Mouse (Mus musculus): ENCODE data around the gene Kdm6b. TPM values are rescaled to one million over a fixed set of nuclear protein-coding genes. Genes with fewer than 3 reads are reported as not detected.

The Kdm6b gene
- polyA plus RNA-seq, 2 experiments = 23.7 to 31.4 TPM

GRCm38 (mm10) chr11:69390400-69391034 lies 23.0 kb downstream of the Kdm6b start:
- no peak overlapping the region for H3K4me2 ChIP-seq (replicated peaks; ENCODE audit: low read depth, low read length, severe bottlenecking)
- peak; percentile 35 for ATAC-seq (ENCODE audit: low FRiP score, low read depth)

DNA sequence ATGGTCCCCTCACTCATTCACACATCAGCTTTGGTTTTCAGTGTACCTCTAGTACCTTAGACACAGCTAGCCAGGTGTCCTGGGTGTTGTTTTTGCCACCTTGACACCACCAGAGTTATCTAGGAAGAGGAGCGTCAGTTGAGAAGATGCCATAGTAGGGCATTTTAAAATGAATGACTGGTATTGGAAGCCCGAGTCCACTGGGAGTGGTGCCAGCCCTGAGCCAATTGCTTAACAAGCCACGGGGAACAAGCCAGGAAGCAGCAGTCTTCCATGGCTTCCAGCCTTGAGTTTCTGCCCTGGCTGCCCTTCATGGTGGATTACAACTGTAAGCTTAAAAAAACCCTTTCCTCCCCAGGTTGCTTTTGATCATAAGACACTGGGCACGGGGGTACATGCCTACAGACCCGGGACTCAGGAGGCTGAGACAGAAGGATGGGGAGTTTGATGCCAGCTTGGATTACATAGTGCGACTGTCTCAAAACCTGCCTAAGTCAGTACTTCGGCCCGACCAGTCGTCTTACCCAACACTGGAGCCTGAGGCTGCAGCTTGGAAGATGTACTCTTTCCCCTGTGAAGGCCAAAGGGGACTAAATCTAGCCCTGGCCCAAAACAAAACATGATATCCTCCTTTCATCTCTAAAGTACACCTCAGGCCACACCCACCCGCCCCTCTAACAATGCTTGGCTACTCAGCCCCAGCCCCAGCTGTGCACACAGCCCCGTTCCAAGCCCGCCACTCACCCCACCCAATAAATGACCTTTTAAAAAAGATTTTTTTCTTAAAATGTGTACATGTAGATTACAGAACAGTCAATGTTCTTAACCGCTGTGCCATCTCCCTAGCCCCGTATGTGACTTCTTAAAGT lies 23.7 kb downstream of the Kdm6b start:
- ATAC-seq (ENCODE audit: low FRiP score, low read depth) = 0 out of 2 replicates have a peak, but pooled peaks have one; percentile 1
- Histone ChIP-seq H3K36me3 (ENCODE audit: control insufficient read depth, insufficient read depth, low read length) (no peaks in the 10 kb centered on the region), H3K27ac (replicated peaks; ENCODE audit: low read depth, low read length) (no peak overlapping the region), H3K9ac (ENCODE audit: low read depth, low read length, severe bottlenecking) (no peak overlapping the region), H3K4me3 (replicated peaks; ENCODE audit: low read length) (no peak overlapping the region), H3K4me2 (replicated peaks; ENCODE audit: low read depth, low read length, severe bottlenecking) (no peak overlapping the region), H3K4me1 (ENCODE audit: control insufficient read depth, insufficient read depth, low read length) (peaks cover 7% of the 10 kb centered on the region), H3K27me3 (ENCODE audit: control insufficient read depth, insufficient read depth, low read length) (no peaks in the 10 kb centered on the region), H3K9me3 (ENCODE audit: control insufficient read depth, low read length) (no peaks in the 10 kb centered on the region)
- 71% methylated on average over 14 of the region's 14 CpGs for WGBS
- DNase-seq (ENCODE audit: low spot score) = no peak
- no peak for TF ChIP-seq POLR2A (IDR thresholded peaks at IDR 0.05; ENCODE audit: borderline replicate concordance, extremely low read depth, insufficient read depth, insufficient read length)

More at GRCm38 (mm10) chr11:69390400-69391034, 23.0 kb downstream of the Kdm6b start:
- H3K9ac ChIP-seq (ENCODE audit: low read depth, low read length, severe bottlenecking) = no peak overlapping the region
- TF ChIP-seq POLR2A (IDR thresholded peaks at IDR 0.05; ENCODE audit: borderline replicate concordance, extremely low read depth, insufficient read depth, insufficient read length) = no peak
- H3K27ac ChIP-seq (replicated peaks; ENCODE audit: low read depth, low read length) = no peak overlapping the region
- peaks cover 7% of the 10 kb centered on the region for H3K4me1 ChIP-seq (ENCODE audit: control insufficient read depth, insufficient read depth, low read length)
- no peaks in the 10 kb centered on the region for H3K9me3 ChIP-seq (ENCODE audit: control insufficient read depth, low read length)
- peak; percentile 91 for DNase-seq (ENCODE audit: low spot score)
- H3K27me3 ChIP-seq (ENCODE audit: control insufficient read depth, insufficient read depth, low read length) = no peaks in the 10 kb centered on the region
- no peaks in the 10 kb centered on the region for H3K36me3 ChIP-seq (ENCODE audit: control insufficient read depth, insufficient read depth, low read length)
- 50% methylated on average over 10 of the region's 10 CpGs for whole genome bisulfite sequencing
- H3K4me3 ChIP-seq (replicated peaks; ENCODE audit: low read length) = no peak overlapping the region

DNA sequence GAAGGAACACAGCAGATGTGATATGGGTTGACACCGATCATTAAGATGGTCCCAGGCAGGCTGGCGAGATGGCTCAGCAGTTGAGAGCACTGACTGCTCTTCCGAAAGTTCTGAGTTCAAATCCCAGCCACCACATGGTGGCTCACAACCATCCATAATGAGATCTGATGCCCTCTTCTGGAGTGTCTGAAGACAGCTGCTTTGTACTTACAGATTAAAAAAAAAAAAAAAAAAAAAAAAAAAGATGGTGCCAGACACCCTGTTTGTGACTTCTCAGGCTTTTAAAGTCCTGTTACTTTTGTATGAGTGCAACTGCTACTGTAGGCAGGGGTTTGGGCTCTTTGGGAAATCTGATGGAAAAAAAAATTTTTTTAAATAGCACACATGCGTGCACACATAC lies 24.8 kb downstream of the Kdm6b start:
- no peak for DNase-seq (ENCODE audit: low spot score)
- H3K27me3 ChIP-seq (ENCODE audit: control insufficient read depth, insufficient read depth, low read length) = no peaks in the 10 kb centered on the region
- H3K9ac ChIP-seq (ENCODE audit: low read depth, low read length, severe bottlenecking) = no peak overlapping the region
- H3K36me3 ChIP-seq (ENCODE audit: control insufficient read depth, insufficient read depth, low read length) = no peaks in the 10 kb centered on the region
- H3K9me3 ChIP-seq (ENCODE audit: control insufficient read depth, low read length) = no peaks in the 10 kb centered on the region
- ATAC-seq (ENCODE audit: low FRiP score, low read depth) = no peak
- WGBS = 97% methylated on average over 4 of the region's 4 CpGs
- H3K4me1 ChIP-seq (ENCODE audit: control insufficient read depth, insufficient read depth, low read length) = 0 out of 2 replicates have a peak, but pooled peaks cover 3% of the 10 kb centered on the region
- H3K4me3 ChIP-seq (replicated peaks; ENCODE audit: low read length) = no peak overlapping the region
- TF ChIP-seq POLR2A (IDR thresholded peaks at IDR 0.05; ENCODE audit: borderline replicate concordance, extremely low read depth, insufficient read depth, insufficient read length) = no peak
- H3K4me2 ChIP-seq (replicated peaks; ENCODE audit: low read depth, low read length, severe bottlenecking) = no peak overlapping the region
- H3K27ac ChIP-seq (replicated peaks; ENCODE audit: low read depth, low read length) = no peak overlapping the region

- 75% methylated on average over 7 of the region's 7 CpGs for WGBS
- Histone ChIP-seq H3K27me3 (ENCODE audit: control insufficient read depth, insufficient read depth, low read length) (no peaks in the 10 kb centered on the region), H3K27ac (replicated peaks; ENCODE audit: low read depth, low read length) (no peak overlapping the region), H3K9ac (ENCODE audit: low read depth, low read length, severe bottlenecking) (no peak overlapping the region), H3K4me2 (replicated peaks; ENCODE audit: low read depth, low read length, severe bottlenecking) (no peak overlapping the region), H3K4me1 (ENCODE audit: control insufficient read depth, insufficient read depth, low read length) (peaks cover 3% of the 10 kb centered on the region; the same call in 1 of the 2 replicates), H3K4me3 (replicated peaks; ENCODE audit: low read length) (no peak overlapping the region), H3K9me3 (ENCODE audit: control insufficient read depth, low read length) (no peaks in the 10 kb centered on the region), H3K36me3 (ENCODE audit: control insufficient read depth, insufficient read depth, low read length) (no peaks in the 10 kb centered on the region)
- TF ChIP-seq POLR2A (IDR thresholded peaks at IDR 0.05; ENCODE audit: borderline replicate concordance, extremely low read depth, insufficient read depth, insufficient read length) = no peak
- no peak for ATAC-seq (ENCODE audit: low FRiP score, low read depth)
- DNase-seq (ENCODE audit: low spot score) = no peak
These were observed 26.7 kb downstream of the Kdm6b start for GRCm38 (mm10) chr11:69386758-69387157.

DNA sequence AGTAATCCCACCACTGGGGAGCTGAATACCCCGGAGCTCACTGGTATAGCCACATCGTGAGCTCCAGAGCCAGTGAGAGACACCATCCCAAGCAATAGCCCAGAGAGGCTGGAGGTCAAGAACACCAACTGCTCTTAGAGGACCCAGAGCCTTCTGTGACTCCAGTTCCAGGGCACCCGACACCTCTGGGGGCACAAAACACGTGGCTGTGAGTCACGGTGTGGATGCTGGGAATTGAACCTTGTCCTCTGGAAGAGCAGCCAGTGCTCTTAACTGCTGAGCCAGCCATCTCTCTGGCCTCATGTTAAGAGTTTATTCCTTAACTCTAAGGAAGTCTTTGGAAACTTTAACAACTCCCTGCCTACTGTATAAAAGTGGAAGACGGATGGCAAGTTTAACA lies 28.5 kb downstream of the Kdm6b start:
- Histone ChIP-seq H3K9me3 (ENCODE audit: control insufficient read depth, low read length) (no peaks in the 10 kb centered on the region), H3K9ac (ENCODE audit: low read depth, low read length, severe bottlenecking) (no peak overlapping the region), H3K4me2 (replicated peaks; ENCODE audit: low read depth, low read length, severe bottlenecking) (no peak overlapping the region), H3K27me3 (ENCODE audit: control insufficient read depth, insufficient read depth, low read length) (no peaks in the 10 kb centered on the region), H3K4me1 (ENCODE audit: control insufficient read depth, insufficient read depth, low read length) (peaks cover under 1% of the 10 kb centered on the region; the same call in 1 of the 2 replicates), H3K27ac (replicated peaks; ENCODE audit: low read depth, low read length) (no peak overlapping the region), H3K4me3 (replicated peaks; ENCODE audit: low read length) (no peak overlapping the region), H3K36me3 (ENCODE audit: control insufficient read depth, insufficient read depth, low read length) (0 out of 2 replicates have a peak, but pooled peaks cover 2% of the 10 kb centered on the region)
- DNase-seq (ENCODE audit: low spot score) (no peak), ATAC-seq (ENCODE audit: low FRiP score, low read depth) (no peak)
- TF ChIP-seq POLR2A (IDR thresholded peaks at IDR 0.05; ENCODE audit: borderline replicate concordance, extremely low read depth, insufficient read depth, insufficient read length) = no peak
- WGBS = 70% methylated on average over 6 of the region's 6 CpGs
